Mouse (Mus musculus) heart, postnatal 0 days (tissue): ENCODE data around the gene Runx1.

Experiments
- CTCF ChIP-seq: IDR thresholded peaks from 2 replicates; pipeline ENCODE4 v1.5.1; 2016; ENCODE audit warnings: antibody characterized with exemption, control low read depth, low read depth
- EP300 ChIP-seq: IDR thresholded peaks from 2 replicates; pipeline ENCODE4 v1.6.1; 2016; ENCODE audit warnings: antibody characterized with exemption, low read depth

- TF ChIP-seq CTCF (no peak), EP300 (no peak)
Measured at GRCm38 (mm10) chr16:92801567-92801966, 24.4 kb downstream of the Runx1 start.
